Mouse (Mus musculus): ENCODE measurements around the gene Tubb2a. TPM values are rescaled to one million over a fixed set of nuclear protein-coding genes. Genes with fewer than 3 reads are reported as not detected.
A peak's percentile ranks its signal among the peaks of the same experiment; 100 is the strongest.

Tubb2a gene
- polyA plus RNA-seq, 1 experiment from 2014 or later = 292 TPM

- Histone ChIP-seq H3K4me1 (replicated peaks; ENCODE audit: control insufficient read depth, insufficient read depth, low read length) (no peaks in the 10 kb centered on the region), H3K9ac (ENCODE audit: low read depth, low read length) (no peak overlapping the region), H3K27ac (ENCODE audit: low read depth, low read length) (no peak overlapping the region), H3K9me3 (ENCODE audit: control insufficient read depth) (no peaks in the 10 kb centered on the region), H3K4me2 (replicated peaks; ENCODE audit: low read depth) (no peak overlapping the region), H3K27me3 (replicated peaks; ENCODE audit: control insufficient read depth, insufficient read depth, low read length) (no peaks in the 10 kb centered on the region), H3K36me3 (ENCODE audit: control insufficient read depth, insufficient read depth) (peaks cover 8% of the 10 kb centered on the region; the same call in 1 of the 2 replicates), H3K4me3 (ENCODE audit: low read depth, low read length) (no peak overlapping the region)
- no peak for ATAC-seq
- WGBS = 73% methylated on average over 1 of the region's 1 CpGs
- TF ChIP-seq CTCF (IDR thresholded peaks at IDR 0.05; ENCODE audit: low read depth) = no peak
Observed at GRCm38 (mm10) chr13:34066351-34066750, 11.5 kb downstream of the Tubb2a start.

GRCm38 (mm10) chr13:34062466-34062865, 15.3 kb downstream of the Tubb2a start:
- 81% methylated on average over 10 of the region's 10 CpGs for WGBS
- TF ChIP-seq CTCF (IDR thresholded peaks at IDR 0.05; ENCODE audit: low read depth) = no peak
- no peaks in the 10 kb centered on the region for H3K4me1 ChIP-seq (replicated peaks; ENCODE audit: control insufficient read depth, insufficient read depth, low read length)
- H3K27ac ChIP-seq (ENCODE audit: low read depth, low read length) = no peak overlapping the region
- no peaks in the 10 kb centered on the region for H3K9me3 ChIP-seq (ENCODE audit: control insufficient read depth)
- 0 out of 2 replicates have a peak, but pooled peaks have one; percentile 10 for ATAC-seq
- no peaks in the 10 kb centered on the region for H3K27me3 ChIP-seq (replicated peaks; ENCODE audit: control insufficient read depth, insufficient read depth, low read length)
- H3K9ac ChIP-seq (ENCODE audit: low read depth, low read length) = no peak overlapping the region
- H3K36me3 ChIP-seq (ENCODE audit: control insufficient read depth, insufficient read depth) = peaks cover 14% of the 10 kb centered on the region; the same call in 1 of the 2 replicates
- no peak overlapping the region for H3K4me3 ChIP-seq (ENCODE audit: low read depth, low read length)
- no peak overlapping the region for H3K4me2 ChIP-seq (replicated peaks; ENCODE audit: low read depth)

GRCm38 (mm10) chr13:34060061-34060460, 17.7 kb downstream of the Tubb2a start:
- WGBS = 91% methylated on average over 9 of the region's 9 CpGs
- Histone ChIP-seq H3K4me3 (ENCODE audit: low read depth, low read length) (no peak overlapping the region), H3K9ac (ENCODE audit: low read depth, low read length) (no peak overlapping the region), H3K9me3 (ENCODE audit: control insufficient read depth) (no peaks in the 10 kb centered on the region), H3K4me1 (replicated peaks; ENCODE audit: control insufficient read depth, insufficient read depth, low read length) (no peaks in the 10 kb centered on the region), H3K27ac (ENCODE audit: low read depth, low read length) (no peak overlapping the region), H3K36me3 (ENCODE audit: control insufficient read depth, insufficient read depth) (peaks cover 14% of the 10 kb centered on the region; the same call in 1 of the 2 replicates), H3K27me3 (replicated peaks; ENCODE audit: control insufficient read depth, insufficient read depth, low read length) (no peaks in the 10 kb centered on the region), H3K4me2 (replicated peaks; ENCODE audit: low read depth) (no peak overlapping the region)
- ATAC-seq = no peak
- no peak for TF ChIP-seq CTCF (IDR thresholded peaks at IDR 0.05; ENCODE audit: low read depth)

- H3K9me3 ChIP-seq (ENCODE audit: control insufficient read depth) = no peaks in the 10 kb centered on the region
- no peak overlapping the region for H3K9ac ChIP-seq (ENCODE audit: low read depth, low read length)
- ATAC-seq = no peak
- WGBS = 94% methylated on average over 1 of the region's 1 CpGs
- no peaks in the 10 kb centered on the region for H3K27me3 ChIP-seq (replicated peaks; ENCODE audit: control insufficient read depth, insufficient read depth, low read length)
- H3K4me3 ChIP-seq (ENCODE audit: low read depth, low read length) = no peak overlapping the region
- no peak overlapping the region for H3K27ac ChIP-seq (ENCODE audit: low read depth, low read length)
- no peak overlapping the region for H3K4me2 ChIP-seq (replicated peaks; ENCODE audit: low read depth)
- H3K36me3 ChIP-seq (ENCODE audit: control insufficient read depth, insufficient read depth) = peaks cover 23% of the 10 kb centered on the region
- no peaks in the 10 kb centered on the region for H3K4me1 ChIP-seq (replicated peaks; ENCODE audit: control insufficient read depth, insufficient read depth, low read length)
- TF ChIP-seq CTCF (IDR thresholded peaks at IDR 0.05; ENCODE audit: low read depth) = no peak
Observed at GRCm38 (mm10) chr13:34057252-34057651, 20.6 kb downstream of the Tubb2a start.

GRCm38 (mm10) chr13:34054983-34055382, 22.8 kb downstream of the Tubb2a start:
- Histone ChIP-seq H3K9me3 (ENCODE audit: control insufficient read depth) (no peaks in the 10 kb centered on the region), H3K27ac (ENCODE audit: low read depth, low read length) (no peak overlapping the region), H3K9ac (ENCODE audit: low read depth, low read length) (no peak overlapping the region), H3K4me2 (replicated peaks; ENCODE audit: low read depth) (no peak overlapping the region), H3K27me3 (replicated peaks; ENCODE audit: control insufficient read depth, insufficient read depth, low read length) (no peaks in the 10 kb centered on the region), H3K4me1 (replicated peaks; ENCODE audit: control insufficient read depth, insufficient read depth, low read length) (no peaks in the 10 kb centered on the region), H3K4me3 (ENCODE audit: low read depth, low read length) (no peak overlapping the region), H3K36me3 (ENCODE audit: control insufficient read depth, insufficient read depth) (peaks cover 29% of the 10 kb centered on the region)
- peak; percentile 62 for ATAC-seq
- TF ChIP-seq CTCF (IDR thresholded peaks at IDR 0.05; ENCODE audit: low read depth) = no peak
- WGBS = 51% methylated on average over 3 of the region's 3 CpGs

GRCm38 (mm10) chr13:34054391-34054790, 23.4 kb downstream of the Tubb2a start:
- H3K36me3 ChIP-seq (ENCODE audit: control insufficient read depth, insufficient read depth) = peaks cover 29% of the 10 kb centered on the region
- H3K9ac ChIP-seq (ENCODE audit: low read depth, low read length) = no peak overlapping the region
- WGBS = 75% methylated on average over 4 of the region's 4 CpGs
- H3K27me3 ChIP-seq (replicated peaks; ENCODE audit: control insufficient read depth, insufficient read depth, low read length) = no peaks in the 10 kb centered on the region
- H3K4me1 ChIP-seq (replicated peaks; ENCODE audit: control insufficient read depth, insufficient read depth, low read length) = no peaks in the 10 kb centered on the region
- H3K4me2 ChIP-seq (replicated peaks; ENCODE audit: low read depth) = no peak overlapping the region
- no peak for TF ChIP-seq CTCF (IDR thresholded peaks at IDR 0.05; ENCODE audit: low read depth)
- no peak for ATAC-seq
- no peak overlapping the region for H3K4me3 ChIP-seq (ENCODE audit: low read depth, low read length)
- no peak overlapping the region for H3K27ac ChIP-seq (ENCODE audit: low read depth, low read length)
- no peaks in the 10 kb centered on the region for H3K9me3 ChIP-seq (ENCODE audit: control insufficient read depth)
